Mouse (Mus musculus) liver, embryonic 14.5 days (tissue): Measurements from ENCODE around the gene Kmt2b.

Experiments
- CTCF ChIP-seq: IDR thresholded peaks from 2 replicates; pipeline ENCODE4 v1.5.1; 2016; ENCODE audit warnings: antibody characterized with exemption, low read depth, control low read depth
- EP300 ChIP-seq: IDR thresholded peaks from 2 replicates; pipeline ENCODE4 v1.6.1; 2016; ENCODE audit warnings: antibody characterized with exemption, low read depth

DNA sequence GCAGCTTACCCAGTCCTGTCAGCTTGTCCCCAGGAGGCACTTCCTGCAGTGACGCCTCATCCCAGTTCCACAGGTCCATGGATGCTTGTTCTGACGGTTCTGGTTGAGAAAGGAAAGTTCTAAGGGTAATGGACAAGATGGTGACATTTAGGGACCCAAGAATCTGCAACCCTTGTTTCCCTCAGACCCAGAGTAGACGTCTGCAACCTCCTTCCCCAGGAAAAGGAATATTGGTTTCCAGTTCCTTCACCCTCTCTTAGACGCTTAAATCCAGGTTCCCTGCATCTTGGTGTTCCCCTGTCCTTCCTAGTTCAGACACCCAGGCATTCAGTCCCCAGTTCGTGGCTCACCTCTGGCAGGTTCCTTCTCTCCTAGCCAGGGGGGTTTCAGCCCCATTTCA is 47.2 kb upstream of the Kmt2b start, which contains the start of gene Etv2:
- TF ChIP-seq CTCF (no peak), EP300 (no peak)
